Mouse (Mus musculus) neural tube, embryonic 13.5 days (tissue): ENCODE results near the gene Cfap54. TPM values are rescaled to one million over a fixed set of nuclear protein-coding genes. Genes with fewer than 3 reads are reported as not detected.

Experiments used
- ATAC-seq: fragments of 200-750 bp; cut with Nextera tagmentation; 2 replicates; pipeline ENCODE4 v1.8.0; 2017; ENCODE audit warnings: low read depth, mild to moderate bottlenecking, moderate TSS enrichment, moderate library complexity
- H3K27ac ChIP-seq: fragments of 300-500 bp; sonication (generic); replicated peaks from 2 replicates; pipeline ENCODE4 v1.5.1; 2015; ENCODE audit warnings: moderate library complexity, mild to moderate bottlenecking, inconsistent platforms
- H3K27me3 ChIP-seq: fragments of 300-500 bp; sonication (generic); 2 replicates; pipeline ENCODE4 v1.6.1; 2015; ENCODE audit warnings: mild to moderate bottlenecking, inconsistent platforms
- H3K36me3 ChIP-seq: fragments of 300-500 bp; sonication (generic); 2 replicates; pipeline ENCODE4 v1.6.1; 2015; ENCODE audit warnings: mild to moderate bottlenecking, inconsistent platforms
- H3K4me1 ChIP-seq: fragments of 300-500 bp; sonication (generic); replicated peaks from 2 replicates; pipeline ENCODE4 v1.6.1; 2015; ENCODE audit warnings: inconsistent platforms
- H3K4me2 ChIP-seq: fragments of 300-500 bp; sonication (generic); 2 replicates; pipeline ENCODE4 v1.6.1; 2015; ENCODE audit warnings: inconsistent platforms, mild to moderate bottlenecking, moderate library complexity
- H3K4me3 ChIP-seq: fragments of 300-500 bp; sonication (generic); 2 replicates; pipeline ENCODE4 v1.5.1; 2015; ENCODE audit warnings: mild to moderate bottlenecking, inconsistent platforms
- H3K9ac ChIP-seq: fragments of 300-500 bp; sonication (generic); 2 replicates; pipeline ENCODE4 v1.6.1; 2015; ENCODE audit warnings: moderate library complexity, mild to moderate bottlenecking, inconsistent platforms
- H3K9me3 ChIP-seq: fragments of 300-500 bp; sonication (generic); 2 replicates; pipeline ENCODE4 v1.6.1; 2016; ENCODE audit warnings: inconsistent platforms
- WGBS: fragments of 180-500 bp; shearing (Covaris S2); methylation state at CpG from one replicate; pipeline ENCODE4 v1.1.7; 2015; 5-methylcytosine and 5-hydroxymethylcytosine counted together
- polyA plus RNA-seq: library from polyadenylated mRNA; unstranded; fragments of >200 nt; fragmentation: Nextera tagmentation; extraction: Ambion mirVana; gene quantifications from 2 replicates; pipeline ENCODE4 v1.2.1, GENCODE M21; 2015

The Cfap54 gene
- polyA plus RNA-seq, 1 experiment from 2014 or later: 0.88 TPM

DNA sequence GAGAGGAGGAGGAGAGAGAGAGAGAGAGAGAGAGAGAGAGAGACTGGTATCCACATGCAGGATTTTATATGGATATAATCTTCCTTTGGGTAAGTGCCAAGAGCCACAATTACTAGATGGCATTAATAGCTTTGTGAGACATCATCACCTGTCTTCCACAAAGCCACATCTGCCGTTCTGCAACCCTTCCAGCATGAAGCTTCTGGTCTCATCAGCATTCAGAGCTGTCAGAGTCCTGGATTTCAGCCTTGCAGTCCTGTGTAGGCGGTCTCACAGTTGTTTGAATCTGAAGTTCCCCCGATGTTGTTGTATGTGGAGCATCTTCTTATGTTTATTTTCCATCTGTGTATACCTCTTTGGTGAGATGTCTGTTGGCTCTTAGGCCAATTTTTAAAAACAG lies 9.7 kb downstream of the Cfap54 start:
- H3K4me1 ChIP-seq: no peaks in the 10 kb centered on the region
- no peak overlapping the region for H3K9ac ChIP-seq
- no peaks in the 10 kb centered on the region for H3K36me3 ChIP-seq
- H3K4me3 ChIP-seq: no peak overlapping the region
- H3K27ac ChIP-seq: no peak overlapping the region
- 72% methylated on average over 3 of the region's 3 CpGs for WGBS
- no peak overlapping the region for H3K4me2 ChIP-seq
- no peaks in the 10 kb centered on the region for H3K9me3 ChIP-seq
- no peaks in the 10 kb centered on the region for H3K27me3 ChIP-seq
- no peak for ATAC-seq

DNA sequence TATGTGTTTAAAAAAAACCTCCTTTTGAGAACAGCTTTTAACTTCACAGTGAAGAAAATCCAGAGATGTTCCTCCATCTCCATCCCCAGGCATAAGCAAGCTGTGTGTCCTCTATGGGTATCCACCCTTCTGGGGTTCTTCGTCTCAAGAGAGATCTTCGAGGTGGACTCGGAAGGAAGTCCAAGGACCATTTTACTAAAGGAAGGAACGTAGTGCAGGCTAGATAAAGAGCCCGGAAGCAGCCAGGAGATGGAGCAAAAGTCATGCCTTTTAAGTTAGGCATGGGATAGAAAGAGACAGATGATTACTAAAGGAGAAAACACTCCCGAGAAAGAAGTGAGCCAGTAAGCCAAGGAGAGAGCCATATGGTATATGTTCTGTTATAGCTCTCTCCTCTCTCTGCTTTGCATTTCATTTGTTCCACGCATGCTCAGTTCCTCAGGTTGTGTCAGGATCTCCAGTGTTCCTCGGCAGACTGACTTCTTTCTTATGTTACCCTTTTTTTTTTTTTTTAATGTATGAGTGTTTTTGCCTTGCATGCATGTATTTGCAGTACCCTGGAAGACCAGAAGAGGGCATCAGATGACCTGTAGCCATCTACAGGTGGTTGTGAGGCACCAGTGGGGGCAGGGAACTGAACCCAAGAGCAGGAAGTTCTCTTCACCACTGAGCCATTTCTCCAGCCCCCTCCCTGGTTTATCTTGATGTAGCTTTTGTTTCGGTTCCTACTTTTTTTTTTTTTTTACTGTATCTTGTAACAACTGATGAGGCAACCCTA lies 11.1 kb downstream of the Cfap54 start:
- H3K9me3 ChIP-seq: no peaks in the 10 kb centered on the region
- no peaks in the 10 kb centered on the region for H3K36me3 ChIP-seq
- WGBS: 72% methylated on average over 9 of the region's 9 CpGs
- no peak overlapping the region for H3K9ac ChIP-seq
- no peak overlapping the region for H3K4me3 ChIP-seq
- no peaks in the 10 kb centered on the region for H3K4me1 ChIP-seq
- H3K4me2 ChIP-seq: no peak overlapping the region
- ATAC-seq: no peak
- H3K27me3 ChIP-seq: no peaks in the 10 kb centered on the region
- no peak overlapping the region for H3K27ac ChIP-seq

DNA sequence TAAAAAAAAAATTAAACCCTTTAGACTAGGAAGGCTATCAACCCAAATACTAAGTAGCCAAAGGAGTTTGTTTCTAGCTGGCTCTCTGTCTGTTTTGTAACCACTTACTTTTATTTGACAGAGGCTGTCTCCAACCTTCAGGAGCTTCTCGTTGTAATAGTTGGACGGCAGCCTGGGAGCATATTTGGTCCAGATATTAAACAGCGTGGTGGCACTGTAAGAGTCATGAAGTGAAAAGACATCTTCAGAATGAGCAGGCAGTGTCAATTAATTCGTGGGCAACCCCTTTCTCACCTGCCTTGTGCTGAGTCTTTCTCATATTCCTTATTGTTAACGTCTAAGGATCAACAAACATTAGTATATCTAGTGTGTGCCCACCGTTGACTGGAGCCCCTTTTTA lies 11.7 kb downstream of the Cfap54 start:
- no peaks in the 10 kb centered on the region for H3K36me3 ChIP-seq
- no peak overlapping the region for H3K27ac ChIP-seq
- H3K9ac ChIP-seq: no peak overlapping the region
- H3K27me3 ChIP-seq: no peaks in the 10 kb centered on the region
- no peaks in the 10 kb centered on the region for H3K9me3 ChIP-seq
- H3K4me1 ChIP-seq: no peaks in the 10 kb centered on the region
- 85% methylated on average over 6 of the region's 6 CpGs for WGBS
- no peak overlapping the region for H3K4me3 ChIP-seq
- no peak for ATAC-seq
- no peak overlapping the region for H3K4me2 ChIP-seq

DNA sequence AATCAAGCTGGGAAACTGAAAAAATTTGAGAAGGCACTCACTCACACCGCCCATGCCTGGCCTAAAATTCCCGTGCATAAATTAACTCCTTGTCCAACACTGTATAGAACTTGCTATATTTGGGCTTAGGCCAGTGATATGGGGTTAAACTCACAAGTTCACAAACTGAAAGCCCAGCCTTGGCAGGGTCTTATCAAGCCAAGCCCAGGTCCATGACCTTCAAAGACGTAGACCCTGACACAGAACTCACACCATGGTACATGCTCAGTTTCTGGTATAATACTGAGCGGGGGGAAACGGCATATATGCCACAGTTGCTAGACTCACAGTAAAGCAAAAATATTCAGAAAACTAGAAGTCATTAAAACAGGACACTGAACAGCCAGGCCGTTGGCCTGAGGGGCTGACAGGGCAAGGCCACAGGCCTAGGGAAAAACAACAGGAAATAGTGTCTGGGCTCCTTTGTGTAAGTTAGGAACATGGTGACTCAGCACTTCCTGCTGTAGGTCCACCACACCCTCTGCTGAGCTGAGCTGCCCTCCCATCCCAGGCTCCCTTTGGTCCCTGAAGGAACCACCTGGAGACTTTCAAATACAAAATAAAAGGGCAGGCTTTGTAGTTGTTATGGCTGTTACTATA lies 12.3 kb downstream of the Cfap54 start:
- no peak overlapping the region for H3K4me3 ChIP-seq
- H3K36me3 ChIP-seq: no peaks in the 10 kb centered on the region

DNA sequence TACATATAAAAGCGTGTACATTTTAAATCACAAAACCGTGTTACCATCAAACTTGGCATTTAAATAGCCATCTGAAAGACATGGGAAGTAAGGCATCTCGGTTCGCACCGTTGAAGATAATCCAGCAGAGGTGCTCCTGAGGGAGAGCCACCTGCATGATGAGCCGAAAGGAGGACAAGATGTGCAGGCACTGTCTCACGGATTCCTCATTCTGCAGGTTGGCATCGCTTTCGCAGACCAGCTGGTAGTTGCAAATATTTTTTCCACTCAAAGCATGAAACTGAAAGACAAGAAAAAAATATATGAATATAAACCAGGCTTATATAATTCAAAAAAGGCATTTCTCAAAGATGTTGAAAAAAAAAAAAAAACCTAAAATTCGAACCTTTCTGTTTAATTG lies 16.4 kb downstream of the Cfap54 start:
- Histone ChIP-seq H3K9me3 (no peaks in the 10 kb centered on the region), H3K27me3 (no peaks in the 10 kb centered on the region), H3K27ac (no peak overlapping the region), H3K4me2 (no peak overlapping the region), H3K9ac (no peak overlapping the region), H3K36me3 (no peaks in the 10 kb centered on the region), H3K4me1 (no peaks in the 10 kb centered on the region; the same call in 1 of the 2 replicates), H3K4me3 (no peak overlapping the region)
- WGBS: 84% methylated on average over 10 of the region's 10 CpGs
- no peak for ATAC-seq

More for the DNA sequence above, 12.3 kb downstream of the Cfap54 start:
- Histone ChIP-seq H3K9me3 (no peaks in the 10 kb centered on the region), H3K9ac (no peak overlapping the region), H3K27ac (peak overlapping the region; percentile 49), H3K4me2 (no peak overlapping the region), H3K27me3 (no peaks in the 10 kb centered on the region), H3K4me1 (no peaks in the 10 kb centered on the region)
- ATAC-seq: no peak
- 79% methylated on average over 6 of the region's 6 CpGs for WGBS

DNA sequence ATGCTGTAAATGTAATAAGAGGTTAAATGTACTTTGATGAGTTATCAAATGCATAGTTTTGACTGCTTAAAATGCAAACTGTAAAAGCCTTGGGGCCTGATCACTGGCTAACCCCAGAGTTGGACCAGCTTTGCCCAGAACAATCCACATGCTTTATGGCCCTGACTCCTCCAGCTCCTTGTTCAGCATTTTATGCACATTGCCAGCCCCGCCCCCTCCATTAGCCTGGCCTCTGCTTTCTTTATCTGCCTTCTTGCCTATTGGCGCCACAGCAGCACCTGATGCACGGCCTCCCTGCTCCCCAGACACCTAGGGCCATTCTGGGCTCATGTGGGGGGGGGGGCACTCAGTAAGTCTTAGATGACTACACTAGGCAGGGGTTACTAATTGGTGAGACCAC lies 17.8 kb downstream of the Cfap54 start:
- WGBS: 35% methylated on average over 3 of the region's 3 CpGs

DNA sequence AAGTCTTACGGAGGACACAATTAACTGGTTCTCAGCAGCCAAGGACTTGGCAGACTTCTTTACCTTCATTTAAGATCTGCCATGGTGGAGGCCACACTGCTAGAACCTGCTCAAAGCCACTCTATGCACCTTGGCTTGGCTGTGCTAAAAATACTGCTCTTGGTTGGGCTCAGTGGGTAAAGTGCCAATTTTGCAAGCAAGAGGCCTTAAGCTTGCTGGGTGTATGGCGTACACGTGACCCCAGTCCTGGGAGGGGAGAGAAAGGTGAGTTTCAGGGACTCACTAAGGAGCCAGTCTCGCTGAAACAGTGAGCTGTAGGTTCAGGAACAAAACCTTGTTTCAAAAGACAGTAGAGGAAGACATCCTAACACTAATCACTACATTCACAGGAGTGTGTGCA lies 19.0 kb downstream of the Cfap54 start:
- no peaks in the 10 kb centered on the region for H3K27me3 ChIP-seq
- H3K9me3 ChIP-seq: no peaks in the 10 kb centered on the region
- no peak overlapping the region for H3K4me3 ChIP-seq
- no peaks in the 10 kb centered on the region; the same call in 1 of the 2 replicates for H3K4me1 ChIP-seq
- ATAC-seq: no peak
- H3K36me3 ChIP-seq: no peaks in the 10 kb centered on the region
- WGBS: 89% methylated on average over 4 of the region's 4 CpGs
- no peak overlapping the region for H3K4me2 ChIP-seq
- no peak overlapping the region for H3K27ac ChIP-seq
- no peak overlapping the region for H3K9ac ChIP-seq

More for the DNA sequence above, 17.8 kb downstream of the Cfap54 start:
- no peaks in the 10 kb centered on the region for H3K9me3 ChIP-seq
- no peak for ATAC-seq
- H3K4me1 ChIP-seq: no peaks in the 10 kb centered on the region; the same call in 1 of the 2 replicates
- H3K9ac ChIP-seq: no peak overlapping the region
- no peak overlapping the region for H3K4me3 ChIP-seq
- H3K27ac ChIP-seq: no peak overlapping the region
- no peaks in the 10 kb centered on the region for H3K27me3 ChIP-seq
- H3K4me2 ChIP-seq: no peak overlapping the region
- no peaks in the 10 kb centered on the region for H3K36me3 ChIP-seq

DNA sequence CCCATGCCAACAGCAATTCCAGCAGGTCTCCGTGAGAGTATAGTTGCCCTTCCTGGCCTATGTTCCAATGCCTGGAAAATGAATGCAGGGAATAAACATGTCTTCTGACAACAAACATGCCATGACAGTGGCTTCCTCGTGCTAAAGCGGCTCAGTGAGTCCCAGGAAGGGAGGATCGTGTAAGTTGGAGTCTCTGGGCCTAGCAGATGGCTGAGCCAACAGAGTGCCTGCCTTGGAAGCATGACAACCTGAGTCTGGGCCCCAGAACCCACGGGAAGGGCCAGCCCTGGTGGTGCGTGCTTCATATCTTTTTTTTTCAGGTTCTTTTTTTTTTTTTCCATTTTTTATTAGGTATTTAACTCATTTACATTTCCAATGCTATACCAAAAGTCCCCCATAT lies 27.6 kb downstream of the Cfap54 start:
- H3K4me1 ChIP-seq: no peaks in the 10 kb centered on the region
- no peaks in the 10 kb centered on the region for H3K27me3 ChIP-seq
- WGBS: 87% methylated on average over 6 of the region's 6 CpGs
- H3K4me3 ChIP-seq: no peak overlapping the region
- H3K4me2 ChIP-seq: no peak overlapping the region
- no peak overlapping the region for H3K9ac ChIP-seq
- H3K27ac ChIP-seq: no peak overlapping the region
- ATAC-seq: no peak
- H3K36me3 ChIP-seq: no peaks in the 10 kb centered on the region
- H3K9me3 ChIP-seq: no peaks in the 10 kb centered on the region

DNA sequence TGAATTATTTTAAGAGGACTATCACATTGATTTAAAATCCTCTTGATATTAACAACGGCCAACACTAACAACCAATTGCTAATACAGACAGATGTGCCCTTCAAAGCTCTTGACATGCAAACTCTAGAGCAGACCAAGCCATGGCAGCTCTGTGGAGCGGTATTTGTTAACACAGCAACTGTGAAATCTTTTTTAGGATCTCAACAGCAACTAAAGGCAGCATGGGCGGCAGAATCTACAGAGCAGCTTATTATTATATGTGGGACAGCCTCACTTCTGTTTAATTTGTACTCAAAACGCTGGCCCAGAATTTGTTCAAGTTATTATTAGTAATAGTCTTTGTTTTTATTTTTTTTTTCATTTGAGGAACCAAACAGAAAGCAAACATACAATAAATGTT lies 28.1 kb downstream of the Cfap54 start:
- WGBS: 76% methylated on average over 4 of the region's 4 CpGs
- no peak for ATAC-seq
- Histone ChIP-seq H3K27me3 (no peaks in the 10 kb centered on the region), H3K27ac (no peak overlapping the region), H3K4me2 (no peak overlapping the region), H3K4me1 (no peaks in the 10 kb centered on the region), H3K4me3 (no peak overlapping the region), H3K36me3 (no peaks in the 10 kb centered on the region), H3K9me3 (no peaks in the 10 kb centered on the region), H3K9ac (no peak overlapping the region)

DNA sequence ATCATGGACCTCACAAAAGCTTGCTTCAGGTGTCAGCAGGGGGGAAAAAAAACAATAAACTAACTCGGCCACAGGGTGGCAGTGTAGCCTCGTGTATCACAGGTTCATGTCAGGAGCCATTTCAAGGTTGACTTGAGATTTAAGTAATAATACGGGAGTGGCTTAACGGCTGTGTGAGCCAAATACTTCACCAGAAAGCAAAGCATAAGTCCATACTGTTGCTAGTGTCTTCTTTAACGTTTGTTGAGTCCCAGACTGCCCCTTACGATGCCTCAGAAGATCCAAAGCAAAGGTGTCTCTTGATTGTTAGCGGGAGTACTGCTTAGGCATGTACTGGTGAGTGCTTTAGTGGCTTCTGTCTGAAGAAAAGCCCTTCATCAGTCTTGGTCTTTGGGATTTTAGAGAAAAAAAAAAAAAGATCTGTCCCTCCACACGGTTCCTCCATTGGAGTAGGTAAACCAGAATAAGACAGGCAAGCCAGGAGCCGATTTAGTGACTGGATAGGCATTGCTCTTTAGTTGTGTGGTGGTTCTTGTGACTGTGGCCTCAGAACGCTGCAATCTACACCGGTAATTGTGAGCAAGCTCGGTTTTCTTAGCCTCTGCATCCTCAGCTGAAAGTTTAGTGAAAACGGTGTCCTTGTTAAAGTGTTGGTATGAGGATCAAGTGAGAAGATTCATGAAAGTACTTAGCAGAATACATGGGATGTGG lies 30.2 kb downstream of the Cfap54 start:
- no peak overlapping the region for H3K27ac ChIP-seq
- peak overlapping the region; percentile 49 for H3K4me2 ChIP-seq
- H3K4me1 ChIP-seq: no peaks in the 10 kb centered on the region
- H3K9me3 ChIP-seq: no peaks in the 10 kb centered on the region
- 39% methylated on average over 13 of the region's 13 CpGs for WGBS
- no peaks in the 10 kb centered on the region for H3K27me3 ChIP-seq
- no peak overlapping the region for H3K9ac ChIP-seq
- ATAC-seq: peak; percentile 63
- H3K36me3 ChIP-seq: no peaks in the 10 kb centered on the region
- H3K4me3 ChIP-seq: peak overlapping the region; percentile 16

DNA sequence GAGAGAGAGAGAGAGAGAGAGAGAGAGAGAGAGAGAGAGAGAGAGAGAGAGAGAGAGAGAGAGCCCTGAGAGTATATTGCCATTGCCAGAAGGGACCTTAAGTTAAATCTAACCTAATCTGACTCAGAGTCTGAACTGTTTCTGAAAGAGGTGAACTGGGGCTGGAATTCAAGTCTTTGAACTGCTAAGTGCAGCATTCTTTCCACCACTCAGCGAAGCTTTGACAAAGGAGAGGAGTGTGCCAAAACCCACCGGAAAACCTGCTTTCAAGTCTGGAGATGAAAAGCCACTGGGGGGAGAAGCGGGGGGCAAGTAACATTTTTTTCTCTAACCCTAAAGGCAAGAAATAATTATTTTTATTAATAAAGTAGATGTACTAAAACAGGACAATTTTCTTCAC lies 30.8 kb downstream of the Cfap54 start:
- ATAC-seq: 0 out of 2 replicates have a peak, but pooled peaks have one; percentile 23
- Histone ChIP-seq H3K27me3 (no peaks in the 10 kb centered on the region), H3K36me3 (no peaks in the 10 kb centered on the region), H3K4me3 (no peak overlapping the region), H3K9ac (no peak overlapping the region), H3K4me2 (no peak overlapping the region), H3K27ac (no peak overlapping the region), H3K9me3 (no peaks in the 10 kb centered on the region), H3K4me1 (no peaks in the 10 kb centered on the region)
- WGBS: 47% methylated on average over 3 of the region's 3 CpGs

DNA sequence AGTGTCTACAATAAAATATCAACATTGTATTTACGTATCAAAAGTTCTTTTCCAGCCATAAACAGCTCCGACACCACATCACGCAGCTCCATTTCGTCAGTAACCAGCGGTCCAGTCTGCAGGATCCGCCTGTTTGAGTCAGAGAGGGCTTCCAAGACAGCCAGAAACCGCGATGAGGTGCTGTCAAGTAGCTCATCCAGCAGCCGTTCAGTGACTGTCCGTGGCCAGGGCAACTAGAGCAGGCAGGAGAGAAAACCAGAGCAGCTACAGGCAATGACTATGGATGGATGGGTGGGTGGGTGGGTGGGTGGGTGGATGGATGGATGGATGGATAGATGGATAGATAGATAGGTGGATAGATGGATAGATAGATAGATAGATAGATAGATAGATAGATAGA lies 38.2 kb downstream of the Cfap54 start:
- Histone ChIP-seq H3K4me2 (no peak overlapping the region), H3K4me1 (no peaks in the 10 kb centered on the region), H3K36me3 (no peaks in the 10 kb centered on the region), H3K9me3 (no peaks in the 10 kb centered on the region), H3K4me3 (no peak overlapping the region), H3K27ac (no peak overlapping the region), H3K9ac (no peak overlapping the region), H3K27me3 (no peaks in the 10 kb centered on the region)
- no peak for ATAC-seq
- 90% methylated on average over 10 of the region's 10 CpGs for WGBS
